Mouse (Mus musculus) small intestine, adult 2 months (tissue): ENCODE results near the gene Apof.

Experiments
- CTCF ChIP-seq: fragments of 200-500 bp; IDR thresholded peaks from 2 replicates; pipeline ENCODE4 v1.5.1; 2012; ENCODE audit warnings: low read depth, mild to moderate bottlenecking, control low read depth, inconsistent platforms, low read length, moderate library complexity, mixed read lengths; ENCODE audit not compliant: insufficient replicate concordance, insufficient read length; ENCODE audit errors: extremely low read depth
- POLR2A ChIP-seq: fragments of 200-500 bp; IDR thresholded peaks from 2 replicates; pipeline ENCODE4 v1.6.1; 2012; ENCODE audit warnings: low read depth, mild to moderate bottlenecking, control low read depth, inconsistent platforms, low read length, moderate library complexity

GRCm38 (mm10) chr10:128243252-128243651 lies 25.2 kb upstream of the Apof start:
- no peak for TF ChIP-seq CTCF
- no peak for TF ChIP-seq POLR2A
